Mouse (Mus musculus) cortical plate, adult 2 months (tissue): ENCODE data around the gene Col16a1.

Experiments
- CTCF ChIP-seq: fragments of 200-500 bp; IDR thresholded peaks from 2 replicates; pipeline ENCODE4 v1.5.1; 2011; ENCODE audit warnings: mild to moderate bottlenecking, control low read depth, low read length; ENCODE audit not compliant: insufficient read depth; ENCODE audit errors: extremely low read depth
- POLR2A ChIP-seq: fragments of 200-500 bp; IDR thresholded peaks from 2 replicates; pipeline ENCODE4 v1.6.1; 2011; ENCODE audit warnings: mild to moderate bottlenecking, low read length, control low read depth; ENCODE audit not compliant: insufficient read depth; ENCODE audit errors: extremely low read depth

GRCm38 (mm10) chr4:130063191-130063590, 15.6 kb downstream of the Col16a1 start:
- TF ChIP-seq CTCF, result no peak
- TF ChIP-seq POLR2A, result no peak
